ENCODE assay signal across 8 mouse cellular contexts in genomic region chr17:46987631-46988030, GRCm38 (mm10).
"Had no signal": no experiment of that assay in that cellular context is flagged by ENCODE, and none has a peak within 500 bp of the region (broad histone marks: within the 10 kb centered on the region; RNA-seq: fewer than 3 reads in every experiment).

No protein-coding gene starts in this region.

- DNase-seq: liver, postnatal 0 days; lung, adult 2 months; lung, postnatal 14 days; lung, postnatal 36 days; right cerebral cortex, postnatal 25 days; thymus, adult 18-20 months; thymus, postnatal 14 days; thymus, postnatal 36 days had no signal
